Mouse (Mus musculus) G1E (cell line): ENCODE measurements around the gene Tmem108.

Experiments used
- CTCF ChIP-seq: IDR thresholded peaks from 2 replicates; pipeline ENCODE4 v1.5.1; 2012; ENCODE audit warnings: low read depth, low read length, inconsistent platforms, mixed read lengths
- GATA1 ChIP-seq: IDR thresholded peaks from 2 replicates; pipeline ENCODE4 v1.6.1; 2012; ENCODE audit warnings: borderline replicate concordance, low read length, inconsistent platforms, mixed read lengths
- TAL1 ChIP-seq: conservative IDR thresholded peaks from 2 replicates; pipeline ENCODE4 v1.6.1; 2012; ENCODE audit warnings: low read depth, low read length, inconsistent platforms, mixed read lengths

GRCm38 (mm10) chr9:103523742-103524403, 237.8 kb downstream of the Tmem108 start:
- no peak for TF ChIP-seq GATA1
- TF ChIP-seq CTCF = no peak
- no peak for TF ChIP-seq TAL1
